Comparison of ENCODE assay signal across 9 mouse cellular contexts in the genomic region with DNA sequence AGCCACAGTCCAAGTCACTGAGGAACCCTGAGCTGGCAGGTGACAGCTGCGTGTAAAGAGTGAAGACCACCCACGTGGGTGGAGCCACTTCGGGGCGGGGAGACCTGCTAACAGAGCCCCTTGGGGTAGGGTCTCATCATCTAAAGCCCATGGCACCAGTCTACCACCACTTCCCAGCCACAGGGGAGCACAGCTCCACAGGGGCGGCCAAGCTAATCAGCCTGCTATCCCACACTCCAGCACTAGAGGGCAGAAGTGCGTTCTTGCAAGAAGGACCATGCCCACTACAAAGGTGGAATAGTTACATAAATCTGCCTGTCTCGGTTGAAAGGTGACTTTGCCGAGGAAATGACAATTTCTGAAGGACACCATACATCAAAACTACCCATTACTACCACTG. TPM values are rescaled to one million over a fixed set of nuclear protein-coding genes. Genes with fewer than 3 reads are reported as not detected.
DNase-seq lines count a peak whose midpoint lies in the region; ATAC-seq and TF ChIP-seq lines count a peak whose summit lies in the region.
"Had no signal": no experiment of that assay in that cellular context is flagged by ENCODE, and none has a peak within 500 bp of the region (broad histone marks: within the 10 kb centered on the region; RNA-seq: fewer than 3 reads in every experiment).

No protein-coding gene starts in this region.

- no peak for ATAC-seq in heart, embryonic 12.5 days (ENCODE audit: insufficient number of reproducible peaks, low FRiP score)
- ATAC-seq in megakaryocyte-erythroid progenitor cell, adult 5-6 weeks (replicated peaks; ENCODE audit: low FRiP score, low TSS enrichment, poor library complexity, severe bottlenecking), result peak; percentile 61

- H3K27ac ChIP-seq in heart, adult 2 months, result no peak overlapping the region
- H3K27ac ChIP-seq in heart, embryonic 12.5 days (ENCODE audit: poor library complexity, severe bottlenecking), result no peak overlapping the region
- H3K27ac ChIP-seq: neural tube, embryonic 13.5 days had no signal

- H3K4me1 ChIP-seq in heart, adult 2 months (ENCODE audit: control insufficient read depth, insufficient read depth, low read length), result peaks cover 7% of the 10 kb centered on the region
- H3K4me1 ChIP-seq in heart, embryonic 12.5 days (replicated peaks), result peaks cover 20% of the 10 kb centered on the region

- no peak overlapping the region for H3K9ac ChIP-seq in heart, adult 2 months (ENCODE audit: low read depth, low read length)
- H3K9ac ChIP-seq in heart, embryonic 12.5 days, result no peak overlapping the region
- H3K9ac ChIP-seq: neural tube, embryonic 13.5 days had no signal

- no peaks in the 10 kb centered on the region for H3K27me3 ChIP-seq in heart, adult 2 months (ENCODE audit: control insufficient read depth, insufficient read depth, low read length)
- no peaks in the 10 kb centered on the region for H3K27me3 ChIP-seq in heart, embryonic 12.5 days (replicated peaks)
- H3K27me3 ChIP-seq: neural tube, embryonic 13.5 days had no signal

- peak; percentile 66 to 84 for DNase-seq in heart, adult 2 months
- DNase-seq in R1 (ENCODE audit: low read depth, low spot score), result peak; percentile 93
- peak; percentile 82 to 90 for DNase-seq in cerebellum, postnatal 25 days
- DNase-seq in gastrocnemius, postnatal 36 days, result peak; percentile 53 to 66
- peak; percentile 73 to 77 for DNase-seq in layer of hippocampus, postnatal 36 days
- DNase-seq in spleen, postnatal 14 days (ENCODE audit: low spot score in 2 of 2), result peak; percentile 75 to 86

- no peak for TF ChIP-seq EP300 in heart, adult 2 months (IDR thresholded peaks at IDR 0.05; ENCODE audit: insufficient read depth, low read depth, low read length)

- peaks cover 2% of the 10 kb centered on the region; the same call in 1 of the 2 replicates for H3K36me3 ChIP-seq in heart, adult 2 months (ENCODE audit: control insufficient read depth, insufficient read depth, low read length)
- peaks cover 78% of the 10 kb centered on the region for H3K36me3 ChIP-seq in heart, embryonic 12.5 days

- TF ChIP-seq CTCF in heart, adult 2 months (IDR thresholded peaks at IDR 0.05), result peak; percentile 94

- H3K4me2 ChIP-seq in heart, embryonic 12.5 days, result no peak overlapping the region
- H3K4me2 ChIP-seq: neural tube, embryonic 13.5 days had no signal

- no peak overlapping the region for H3K4me3 ChIP-seq in heart, adult 2 months
- no peak overlapping the region for H3K4me3 ChIP-seq in heart, embryonic 12.5 days
- H3K4me3 ChIP-seq: neural tube, embryonic 13.5 days had no signal

- peaks cover 5% of the 10 kb centered on the region; the same call in 1 of the 2 replicates for H3K79me2 ChIP-seq in heart, adult 2 months (replicated peaks; ENCODE audit: control insufficient read depth, insufficient read depth, low read length)

- intact Hi-C loops in heart, adult 2 months (cut with DNase I), result loop anchor here (5.0 kb wide), 2 partner anchors 90 to 1855 kb away; partner anchors contain the start of genes Cpsf4, Kdelr2 and Ptcd1
- intact Hi-C loops in gastrocnemius, postnatal 36 days (cut with DNase I), result no loop called here

- TF ChIP-seq POLR2A in heart, adult 2 months (IDR thresholded peaks at IDR 0.05; ENCODE audit: insufficient read depth, low read depth, low read length), result no peak

- H3K9me3 ChIP-seq in heart, embryonic 12.5 days (replicated peaks), result no peaks in the 10 kb centered on the region
- H3K9me3 ChIP-seq: neural tube, embryonic 13.5 days had no signal

- WGBS in heart, adult 2 months, result 56% methylated on average over 8 of the region's 8 CpGs
- 65% methylated on average over 8 of the region's 8 CpGs for WGBS in heart, embryonic 12.5 days

RNA-seq across cellular contexts. Expression of gene E130309D02Rik, which starts 3.3 kb away (rescaled TPM):
- 10 to 100 TPM; 16.9 to 17.5 TPM for total RNA-seq in heart, adult 2 months (2021)
- polyA plus RNA-seq in heart, adult 2 months (2012; rRNA removed), result 13.1 and 13.3 TPM in 2 replicates
- 26.9 and 27.6 TPM in 2 replicates for polyA plus RNA-seq in heart, embryonic 12.5 days (2016; fragmentation: Nextera tagmentation; extraction: Ambion mirVana)
- 10 to 100 TPM in 1 of 2 experiments, 1 to 10 TPM in 1; 8.9 to 10.3 TPM for total RNA-seq in gastrocnemius, postnatal 36 days (2021)
- 10 to 100 TPM; 25.1 to 26.1 TPM for total RNA-seq in layer of hippocampus, postnatal 36 days (2021)
- 60.6 and 64.4 TPM in 2 replicates for total RNA-seq in megakaryocyte-erythroid progenitor cell, adult 5-6 weeks (2014; fragmentation: Nextera tagmentation)
- total RNA-seq in megakaryocyte-erythroid progenitor cell, adult 5-6 weeks (2017), result 10.5 and 23.6 TPM in 2 replicates

RNA-seq across cellular contexts. Expression of gene Zdhhc4, which starts 17.2 kb away (rescaled TPM):
- 10 to 100 TPM; 26.6 to 26.7 TPM for total RNA-seq in heart, adult 2 months (2021)
- 48.4 and 49.7 TPM in 2 replicates for polyA plus RNA-seq in heart, adult 2 months (2012; rRNA removed)
- polyA plus RNA-seq in heart, embryonic 12.5 days (2016; fragmentation: Nextera tagmentation; extraction: Ambion mirVana), result 51.9 and 56.5 TPM in 2 replicates
- 10 to 100 TPM; 34.1 to 38.2 TPM for total RNA-seq in gastrocnemius, postnatal 36 days (2021)
- total RNA-seq in layer of hippocampus, postnatal 36 days (2021), result 10 to 100 TPM; 49.0 to 49.2 TPM
- 70.6 and 74.5 TPM in 2 replicates for total RNA-seq in megakaryocyte-erythroid progenitor cell, adult 5-6 weeks (2014; fragmentation: Nextera tagmentation)
- 23.2 and 40.8 TPM in 2 replicates for total RNA-seq in megakaryocyte-erythroid progenitor cell, adult 5-6 weeks (2017)

RNA-seq across cellular contexts. Expression of gene Zfp853, which starts 18.5 kb away (rescaled TPM):
- total RNA-seq in heart, adult 2 months (2021), result under 1 TPM; 0.13 to 0.14 TPM
- 0.35 and 0.39 TPM in 2 replicates for polyA plus RNA-seq in heart, adult 2 months (2012; rRNA removed)
- 0.09 TPM in 1 of 2 replicates, not detected in the other for polyA plus RNA-seq in heart, embryonic 12.5 days (2016; fragmentation: Nextera tagmentation; extraction: Ambion mirVana)
- under 1 TPM; 0.08 to 0.12 TPM for total RNA-seq in gastrocnemius, postnatal 36 days (2021)
- 1 to 10 TPM; 4.7 to 4.8 TPM for total RNA-seq in layer of hippocampus, postnatal 36 days (2021)
- not detected in 2 replicates for total RNA-seq in megakaryocyte-erythroid progenitor cell, adult 5-6 weeks (2014; fragmentation: Nextera tagmentation)
- not detected in 2 replicates for total RNA-seq in megakaryocyte-erythroid progenitor cell, adult 5-6 weeks (2017)

RNA-seq across cellular contexts. Expression of gene Zfp316, which starts 42.1 kb away (rescaled TPM):
- 1 to 10 TPM; 4.5 to 5.4 TPM for total RNA-seq in heart, adult 2 months (2021)
- 3.0 and 3.6 TPM in 2 replicates for polyA plus RNA-seq in heart, adult 2 months (2012; rRNA removed)
- polyA plus RNA-seq in heart, embryonic 12.5 days (2016; fragmentation: Nextera tagmentation; extraction: Ambion mirVana), result 4.6 and 4.9 TPM in 2 replicates
- 1 to 10 TPM; 2.2 to 3.2 TPM for total RNA-seq in gastrocnemius, postnatal 36 days (2021)
- total RNA-seq in layer of hippocampus, postnatal 36 days (2021), result 10 to 100 TPM; 21.4 to 22.3 TPM
- 3.5 and 4.4 TPM in 2 replicates for total RNA-seq in megakaryocyte-erythroid progenitor cell, adult 5-6 weeks (2014; fragmentation: Nextera tagmentation)
- total RNA-seq in megakaryocyte-erythroid progenitor cell, adult 5-6 weeks (2017), result 2.8 and 3.7 TPM in 2 replicates

RNA-seq across cellular contexts. Expression of gene Grid2ip, which starts 45.3 kb away (rescaled TPM):
- not detected for total RNA-seq in heart, adult 2 months (2021)
- not detected in 2 replicates for polyA plus RNA-seq in heart, adult 2 months (2012; rRNA removed)
- polyA plus RNA-seq in heart, embryonic 12.5 days (2016; fragmentation: Nextera tagmentation; extraction: Ambion mirVana), result 0.14 and 0.51 TPM in 2 replicates
- not detected for total RNA-seq in gastrocnemius, postnatal 36 days (2021)
- 1 to 10 TPM; 1.6 to 1.8 TPM for total RNA-seq in layer of hippocampus, postnatal 36 days (2021)
- total RNA-seq in megakaryocyte-erythroid progenitor cell, adult 5-6 weeks (2014; fragmentation: Nextera tagmentation), result not detected in 2 replicates
- total RNA-seq in megakaryocyte-erythroid progenitor cell, adult 5-6 weeks (2017), result not detected in 2 replicates

Comparison
In these comparisons a context has a peak if more than half of its experiments do, and no peak if none do; other contexts are left out.
1. RNA of gene Zfp853, which starts 18.5 kb away (total RNA-seq): 4.7 to 4.8 TPM in layer of hippocampus, postnatal 36 days; 0.13 to 0.14 TPM in heart, adult 2 months, 0.08 to 0.12 TPM in gastrocnemius, postnatal 36 days and not detected in megakaryocyte-erythroid progenitor cell, adult 5-6 weeks; every median in the first group is over 4 times any median in the second.
2. Peak in every context shown above with its lines, with median percentiles within 50 percentile points of each other: DNase-seq.